Comparison of ENCODE assay signal across 9 mouse cellular contexts in genomic region chr17:56027801-56028441, GRCm38 (mm10). TPM values are rescaled to one million over a fixed set of nuclear protein-coding genes. Genes with fewer than 3 reads are reported as not detected.
DNase-seq lines count a peak whose midpoint lies in the region.
"Had no signal": no experiment of that assay in that cellular context is flagged by ENCODE, and none has a peak within 500 bp of the region (broad histone marks: within the 10 kb centered on the region; RNA-seq: fewer than 3 reads in every experiment).

No protein-coding gene starts in this region.

- peak; percentile 94 for DNase-seq in heart, adult 11 months
- DNase-seq in heart, adult 8-10 months (ENCODE audit: low spot score), result no peak
- DNase-seq in layer of hippocampus, adult 8-10 months (ENCODE audit: low spot score in 2 of 2), result peak; percentile 14 to 28
- DNase-seq in layer of hippocampus, adult 9-10 months (ENCODE audit: low spot score), result no peak
- peak; percentile 75 for DNase-seq in cerebellum, adult 11-12 months
- DNase-seq in cerebellum, postnatal 14 days, result peak; percentile 57 to 61
- DNase-seq in yolk sac, embryonic 10.5 days (ENCODE audit: low spot score), result no peak
- no peak for DNase-seq in thymus, postnatal 25 days

RNA-seq across cellular contexts. Expression of gene Sh3gl1, which starts 8.5 kb away (rescaled TPM):
- total RNA-seq in heart, adult 8-10 months (2022), result 10 to 100 TPM; 12.3 to 14.4 (median 13.3) TPM
- total RNA-seq in layer of hippocampus, adult 8-10 months (2022), result 10 to 100 TPM; 44.1 to 55.6 (median 52.1) TPM

RNA-seq across cellular contexts. Expression of gene Chaf1a, which starts 12.3 kb away (rescaled TPM):
- total RNA-seq in heart, adult 8-10 months (2022), result 1 to 10 TPM in 3 of 4 experiments, under 1 TPM in 1; 0.84 to 1.9 (median 1.4) TPM
- 1 to 10 TPM; 2.5 to 3.5 (median 2.7) TPM for total RNA-seq in layer of hippocampus, adult 8-10 months (2022)

RNA-seq across cellular contexts. Expression of gene Mpnd, which starts 22.4 kb away (rescaled TPM):
- total RNA-seq in heart, adult 8-10 months (2022), result 10 to 100 TPM; 78.9 to 90.4 (median 87.1) TPM
- 100 to 1,000 TPM; 102 to 115 (median 106) TPM for total RNA-seq in layer of hippocampus, adult 8-10 months (2022)

RNA-seq across cellular contexts. Expression of gene Stap2, which starts 22.5 kb away (rescaled TPM):
- total RNA-seq in heart, adult 8-10 months (2022), result 10 to 100 TPM; 11.8 to 17.5 (median 14.4) TPM
- total RNA-seq in layer of hippocampus, adult 8-10 months (2022), result 1 to 10 TPM; 1.8 to 2.8 (median 2.2) TPM

RNA-seq across cellular contexts. Expression of gene Fsd1, which starts 41.6 kb away (rescaled TPM):
- total RNA-seq in heart, adult 8-10 months (2022), result 1 to 10 TPM in 1 of 4 experiments, under 1 TPM in 1, not detected in 2; 0.52 to 1.6 TPM
- total RNA-seq in layer of hippocampus, adult 8-10 months (2022), result 10 to 100 TPM; 68.1 to 83.4 (median 76.2) TPM
- total RNA-seq: megakaryocyte progenitor cell, adult 5-6 weeks had no signal

Comparison
In these comparisons a context has a peak if more than half of its experiments do, and no peak if none do; other contexts are left out.
1. DNase-seq: peak in heart, adult 11 months (single experiment), layer of hippocampus, adult 8-10 months (2 of 2), cerebellum, adult 11-12 months (single experiment) and cerebellum, postnatal 14 days (2 of 2); none in heart, adult 8-10 months (single experiment), layer of hippocampus, adult 9-10 months (single experiment), yolk sac, embryonic 10.5 days (single experiment) and thymus, postnatal 25 days (single experiment).